8 mouse cellular contexts compared by ENCODE assay signal in genomic region chr10:21158111-21158917, GRCm38 (mm10). TPM values are rescaled to one million over a fixed set of nuclear protein-coding genes. Genes with fewer than 3 reads are reported as not detected.
DNase-seq lines count a peak whose midpoint lies in the region; ATAC-seq and TF ChIP-seq lines count a peak whose summit lies in the region.

No protein-coding gene starts in this region.

- H3K27me3 ChIP-seq in hindbrain, embryonic 13.5 days: peaks cover 42% of the 10 kb centered on the region
- H3K27me3 ChIP-seq in liver, embryonic 11.5 days (replicated peaks; ENCODE audit: control insufficient read depth, insufficient read depth, low read length): peaks cover 15% of the 10 kb centered on the region

- peak; percentile 59 for TF ChIP-seq CTCF in left cerebral cortex, adult 2 months (IDR thresholded peaks at IDR 0.05)
- peak; percentile 88 for TF ChIP-seq CTCF in bone marrow macrophage, adult 2 months (IDR thresholded peaks at IDR 0.05; ENCODE audit: low read depth, low read length)
- TF ChIP-seq CTCF in embryonic fibroblast, embryonic 13.5 days (IDR thresholded peaks at IDR 0.05; ENCODE audit: borderline replicate concordance, insufficient read depth, low read length): 0 out of 2 replicates have a peak, but pooled peaks have one; percentile 15

- no peak for ATAC-seq in hindbrain, embryonic 13.5 days (ENCODE audit: low FRiP score)
- ATAC-seq in liver, embryonic 11.5 days (replicated peaks; ENCODE audit: low FRiP score): 0 out of 2 replicates have a peak, but pooled peaks have one; percentile 10

- WGBS in hindbrain, embryonic 13.5 days: 3% methylated on average over 19 of the region's 19 CpGs
- 2% methylated on average over 19 of the region's 19 CpGs for WGBS in liver, embryonic 11.5 days

- peaks cover 6% of the 10 kb centered on the region for H3K4me1 ChIP-seq in bone marrow macrophage, adult 2 months (ENCODE audit: control insufficient read depth, insufficient read depth, low read length)
- no peaks in the 10 kb centered on the region for H3K4me1 ChIP-seq in embryonic fibroblast, embryonic 13.5 days (ENCODE audit: control insufficient read depth, insufficient read depth, low read length)
- H3K4me1 ChIP-seq in hindbrain, embryonic 13.5 days (replicated peaks): peaks cover 29% of the 10 kb centered on the region
- peaks cover 16% of the 10 kb centered on the region for H3K4me1 ChIP-seq in liver, embryonic 11.5 days (replicated peaks; ENCODE audit: control insufficient read depth, insufficient read depth, low read length)

- no peaks in the 10 kb centered on the region for H3K36me3 ChIP-seq in hindbrain, embryonic 13.5 days
- no peaks in the 10 kb centered on the region; the same call in 1 of the 2 replicates for H3K36me3 ChIP-seq in liver, embryonic 11.5 days (ENCODE audit: control insufficient read depth, insufficient read depth, low read length)

- no peak for TF ChIP-seq POLR2A in bone marrow macrophage, adult 2 months (IDR thresholded peaks at IDR 0.05; ENCODE audit: borderline replicate concordance, low read depth, low read length)
- TF ChIP-seq POLR2A in embryonic fibroblast, embryonic 13.5 days (IDR thresholded peaks at IDR 0.05; ENCODE audit: low read depth, low read length): no peak

- H3K9me3 ChIP-seq in hindbrain, embryonic 13.5 days: no peaks in the 10 kb centered on the region
- H3K9me3 ChIP-seq in liver, embryonic 11.5 days (ENCODE audit: control insufficient read depth, low read length): no peaks in the 10 kb centered on the region

- H3K27ac ChIP-seq in left cerebral cortex, adult 2 months: no peak overlapping the region
- H3K27ac ChIP-seq in bone marrow macrophage, adult 2 months (ENCODE audit: insufficient read depth, low read depth, low read length): no peak overlapping the region
- no peak overlapping the region for H3K27ac ChIP-seq in embryonic fibroblast, embryonic 13.5 days (ENCODE audit: insufficient read depth, low read length)
- no peak overlapping the region for H3K27ac ChIP-seq in hindbrain, embryonic 13.5 days
- peak overlapping the region; percentile 60 for H3K27ac ChIP-seq in liver, embryonic 11.5 days (ENCODE audit: low read depth, low read length)

- intact Hi-C loops in left cerebral cortex, adult 2 months (cut with DNase I): no loop called here

- peak; percentile 13 to 34 for DNase-seq in left cerebral cortex, adult 2 months (ENCODE audit: extremely low spot score in 1 of 2, low spot score in 2 of 2)
- DNase-seq in left cerebral cortex, adult 8-10 months (ENCODE audit: low spot score in 2 of 2): no peak
- peak; percentile 59 for DNase-seq in liver, embryonic 11.5 days (ENCODE audit: low spot score)
- DNase-seq in natural killer cell, adult 2 months (ENCODE audit: low spot score in 2 of 2): peak; percentile 49 to 59
- peak; percentile 47 to 74 for DNase-seq in thymus, adult 18-20 months

- peak overlapping the region; percentile 99 for H3K4me2 ChIP-seq in hindbrain, embryonic 13.5 days
- H3K4me2 ChIP-seq in liver, embryonic 11.5 days: peak overlapping the region; percentile 82

- H3K4me3 ChIP-seq in left cerebral cortex, adult 2 months: peak overlapping the region; percentile 56
- H3K4me3 ChIP-seq in bone marrow macrophage, adult 2 months (ENCODE audit: insufficient read depth, low read length): peak overlapping the region; percentile 48
- H3K4me3 ChIP-seq in embryonic fibroblast, embryonic 13.5 days (ENCODE audit: insufficient read depth, low read length): peak overlapping the region; percentile 60
- peak overlapping the region; percentile 71 for H3K4me3 ChIP-seq in hindbrain, embryonic 13.5 days
- peak overlapping the region; percentile 82 for H3K4me3 ChIP-seq in liver, embryonic 11.5 days (ENCODE audit: low read depth, low read length)

- peak overlapping the region; percentile 74; the same call in 1 of the 2 replicates for H3K9ac ChIP-seq in hindbrain, embryonic 13.5 days
- H3K9ac ChIP-seq in liver, embryonic 11.5 days (ENCODE audit: low read depth, low read length): peak overlapping the region; percentile 76

RNA-seq across cellular contexts. Expression of gene Myb, which starts 2.5 kb away (rescaled TPM):
- total RNA-seq in left cerebral cortex, adult 2 months (2021): under 1 TPM; 0.23 to 0.25 TPM
- under 1 TPM; 0.22 to 0.50 (median 0.31) TPM for total RNA-seq in left cerebral cortex, adult 8-10 months (2022)
- polyA plus RNA-seq in bone marrow macrophage, adult 2 months (2012; ENCODE audit: insufficient read depth, insufficient read length, missing spikeins): 0.29 and 0.31 TPM in 2 replicates
- polyA plus RNA-seq in embryonic fibroblast, embryonic 13.5 days (2011; ENCODE audit: insufficient read length, low read depth, missing spikeins): 0.44 TPM in 1 of 2 replicates, not detected in the other
- polyA plus RNA-seq in hindbrain, embryonic 13.5 days (2015; fragmentation: Nextera tagmentation; extraction: Ambion mirVana): 2.3 and 2.5 TPM in 2 replicates
- 40.3 and 42.3 TPM in 2 replicates for polyA plus RNA-seq in liver, embryonic 11.5 days (2014; fragmentation: Nextera tagmentation; extraction: Ambion mirVana)

Comparison
In these comparisons a context has a peak if more than half of its experiments do, and no peak if none do; other contexts are left out.
1. DNase-seq: peak in left cerebral cortex, adult 2 months (2 of 2), liver, embryonic 11.5 days (single experiment), natural killer cell, adult 2 months (2 of 2) and thymus, adult 18-20 months (2 of 2); none in left cerebral cortex, adult 8-10 months (0 of 2).
2. CTCF ChIP-seq: peak in every context shown above with its lines; median percentile 88 in bone marrow macrophage, adult 2 months; 59 in left cerebral cortex, adult 2 months; 15 in embryonic fibroblast, embryonic 13.5 days.
3. RNA of gene Myb, which starts 2.5 kb away (polyA plus RNA-seq): 40.3 to 42.3 TPM in liver, embryonic 11.5 days; 2.3 to 2.5 TPM in hindbrain, embryonic 13.5 days, 0.44 TPM in embryonic fibroblast, embryonic 13.5 days and 0.29 to 0.31 TPM in bone marrow macrophage, adult 2 months; every median in the first group is over 10 times any median in the second.
4. Peak in every context shown above with its lines, with median percentiles within 50 percentile points of each other: H3K4me3 ChIP-seq.